Mouse (Mus musculus) gonadal fat pad, adult 2 months (tissue): ENCODE results near the gene Rgs9bp. TPM values are rescaled to one million over a fixed set of nuclear protein-coding genes. Genes with fewer than 3 reads are reported as not detected.
"Not testable (repeated sequence)": the region's sequence is repeated elsewhere in the genome, so short reads cannot be mapped to it uniquely, and the experiment has no call there.

Experiments used
- DNase-seq: peaks from one replicate; pipeline ENCODE4 v3.0.0-alpha.2; 2012; ENCODE audit warnings: low read depth
- polyA plus RNA-seq: library from polyadenylated mRNA; depleted of rRNA; stranded (reverse); fragments of >200 nt; gene quantifications from 2 replicates; pipeline ENCODE4 v1.2.3, GENCODE M21; 2012

Rgs9bp gene
- polyA plus RNA-seq, 1 experiment: 0.16 TPM

- no peak for DNase-seq
Observed at GRCm38 (mm10) chr7:35583476-35584025, 1.8 kb downstream of the Rgs9bp start.

- DNase-seq: no peak
Observed at GRCm38 (mm10) chr7:35582719-35583118, 2.7 kb downstream of the Rgs9bp start.

GRCm38 (mm10) chr7:35579849-35580248 is 5.5 kb downstream of the Rgs9bp start:
- DNase-seq: no peak

GRCm38 (mm10) chr7:35570883-35571282 is 14.5 kb downstream of the Rgs9bp start:
- not testable (repeated sequence) for DNase-seq

- DNase-seq: not testable (repeated sequence)
Observed at GRCm38 (mm10) chr7:35569724-35570123, 15.7 kb downstream of the Rgs9bp start.

- not testable (repeated sequence) for DNase-seq
Observed at GRCm38 (mm10) chr7:35565965-35566364, 19.4 kb downstream of the Rgs9bp start.

- DNase-seq: not testable (repeated sequence)
Observed at GRCm38 (mm10) chr7:35564872-35565271, 20.5 kb downstream of the Rgs9bp start.

GRCm38 (mm10) chr7:35564067-35564865 is 21.1 kb downstream of the Rgs9bp start:
- no peak for DNase-seq

- DNase-seq: no peak
Observed at GRCm38 (mm10) chr7:35563071-35563470, 22.3 kb downstream of the Rgs9bp start.

- no peak for DNase-seq
Observed at GRCm38 (mm10) chr7:35559838-35560237, 25.5 kb downstream of the Rgs9bp start.

GRCm38 (mm10) chr7:35558681-35559080 is 26.7 kb downstream of the Rgs9bp start:
- no peak for DNase-seq

- no peak for DNase-seq
Observed at GRCm38 (mm10) chr7:35557577-35557976, 27.8 kb downstream of the Rgs9bp start.

GRCm38 (mm10) chr7:35556905-35557304 is 28.5 kb downstream of the Rgs9bp start:
- DNase-seq: no peak

- DNase-seq: no peak
Observed at GRCm38 (mm10) chr7:35556205-35556603, 29.2 kb downstream of the Rgs9bp start, which contains the start of gene Nudt19. Gene Nudt19 (minus strand): TSS chr7:35556304.

GRCm38 (mm10) chr7:35555224-35556204 is 29.9 kb downstream of the Rgs9bp start:
- no peak for DNase-seq

- no peak for DNase-seq
Observed at GRCm38 (mm10) chr7:35554605-35555175, 30.7 kb downstream of the Rgs9bp start.

- no peak for DNase-seq
Observed at GRCm38 (mm10) chr7:35553751-35554604, 31.4 kb downstream of the Rgs9bp start.

GRCm38 (mm10) chr7:35545881-35546280 is 39.5 kb downstream of the Rgs9bp start:
- no peak for DNase-seq

- no peak for DNase-seq
Observed at GRCm38 (mm10) chr7:35537562-35537961, 47.8 kb downstream of the Rgs9bp start, which contains the start of gene Tdrd12. Gene Tdrd12 (minus strand): TSS chr7:35537745.

- DNase-seq: no peak
Observed at GRCm38 (mm10) chr7:35535750-35536512, 49.5 kb downstream of the Rgs9bp start.
